Mouse (Mus musculus): ENCODE measurements around the gene Snx32.

- TF ChIP-seq MAX (IDR thresholded peaks at IDR 0.05; ENCODE audit: low read depth) (no peak), POLR2A (IDR thresholded peaks at IDR 0.05; ENCODE audit: insufficient read length, low read depth) (no peak), REST (IDR thresholded peaks at IDR 0.05; ENCODE audit: insufficient read depth, insufficient read length) (no peak), USF1 (IDR thresholded peaks at IDR 0.05; ENCODE audit: low read depth) (no peak), E2F4 (IDR thresholded peaks at IDR 0.05; ENCODE audit: insufficient read depth) (no peak)
Observed at GRCm38 (mm10) chr19:5495353-5496051, 14.8 kb downstream of the Snx32 start.
